Mouse (Mus musculus): Measurements from ENCODE around the gene Adam12.

Adam12 gene

GRCm38 (mm10) chr7:134230708-134231107 lies 1.2 kb downstream of the Adam12 start:
- no peaks in the 10 kb centered on the region for H3K36me3 ChIP-seq (ENCODE audit: insufficient read depth, low read length)
- H3K4me3 ChIP-seq (replicated peaks; ENCODE audit: low read length) = no peak overlapping the region
- TF ChIP-seq POU5F1 (IDR thresholded peaks at IDR 0.05; ENCODE audit: borderline replicate concordance, low read length) (no peak), NANOG (IDR thresholded peaks at IDR 0.05; ENCODE audit: borderline replicate concordance, low read length) (no peak), CTCF (conservative IDR thresholded peaks at IDR 0.05; ENCODE audit: low read length) (no peak)
- peaks cover 44% of the 10 kb centered on the region for H3K27me3 ChIP-seq (ENCODE audit: insufficient read depth, low read length)
- no peaks in the 10 kb centered on the region for H3K9me3 ChIP-seq (ENCODE audit: low read length)
- H3K4me1 ChIP-seq (replicated peaks; ENCODE audit: low read depth, low read length) = peaks cover 2% of the 10 kb centered on the region; the same call in 1 of the 2 replicates

DNA sequence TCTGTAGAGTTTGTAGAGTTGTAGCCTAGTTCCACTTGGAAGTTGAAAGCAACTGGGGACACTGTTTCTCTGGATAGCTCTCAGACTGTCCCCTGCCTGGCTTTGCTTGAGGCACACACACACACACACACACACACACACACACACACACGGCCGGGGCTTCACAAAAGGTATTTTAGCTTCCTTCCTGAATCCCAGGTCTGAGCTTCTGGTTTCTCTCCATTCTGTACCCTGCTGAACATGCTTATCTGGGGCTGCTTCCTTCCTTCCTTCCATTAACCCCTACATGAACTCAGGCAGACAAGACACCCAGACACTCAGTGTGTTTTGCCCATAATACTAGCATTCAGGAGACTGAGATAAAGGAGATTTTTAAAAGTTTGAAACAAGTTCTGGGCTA lies 2.0 kb downstream of the Adam12 start:
- H3K4me1 ChIP-seq (replicated peaks; ENCODE audit: low read depth, low read length) = peaks cover 6% of the 10 kb centered on the region
- no peaks in the 10 kb centered on the region for H3K9me3 ChIP-seq (ENCODE audit: low read length)
- peaks cover 52% of the 10 kb centered on the region for H3K27me3 ChIP-seq (ENCODE audit: insufficient read depth, low read length)
- TF ChIP-seq CTCF (conservative IDR thresholded peaks at IDR 0.05; ENCODE audit: low read length) = no peak
- no peak for TF ChIP-seq NANOG (IDR thresholded peaks at IDR 0.05; ENCODE audit: borderline replicate concordance, low read length)
- TF ChIP-seq POU5F1 (IDR thresholded peaks at IDR 0.05; ENCODE audit: borderline replicate concordance, low read length) = no peak
- no peak overlapping the region for H3K4me3 ChIP-seq (replicated peaks; ENCODE audit: low read length)
- H3K36me3 ChIP-seq (ENCODE audit: insufficient read depth, low read length) = no peaks in the 10 kb centered on the region

- peaks cover 13% of the 10 kb centered on the region for H3K4me1 ChIP-seq (replicated peaks; ENCODE audit: low read depth, low read length)
- no peak for TF ChIP-seq CTCF (conservative IDR thresholded peaks at IDR 0.05; ENCODE audit: low read length)
- no peak for TF ChIP-seq NANOG (IDR thresholded peaks at IDR 0.05; ENCODE audit: borderline replicate concordance, low read length)
- TF ChIP-seq POU5F1 (IDR thresholded peaks at IDR 0.05; ENCODE audit: borderline replicate concordance, low read length) = no peak
- no peaks in the 10 kb centered on the region for H3K36me3 ChIP-seq (ENCODE audit: insufficient read depth, low read length)
- peaks cover 63% of the 10 kb centered on the region for H3K27me3 ChIP-seq (ENCODE audit: insufficient read depth, low read length)
- no peak overlapping the region for H3K4me3 ChIP-seq (replicated peaks; ENCODE audit: low read length)
- no peaks in the 10 kb centered on the region for H3K9me3 ChIP-seq (ENCODE audit: low read length)
These were observed 4.0 kb downstream of the Adam12 start for GRCm38 (mm10) chr7:134227773-134228455.

DNA sequence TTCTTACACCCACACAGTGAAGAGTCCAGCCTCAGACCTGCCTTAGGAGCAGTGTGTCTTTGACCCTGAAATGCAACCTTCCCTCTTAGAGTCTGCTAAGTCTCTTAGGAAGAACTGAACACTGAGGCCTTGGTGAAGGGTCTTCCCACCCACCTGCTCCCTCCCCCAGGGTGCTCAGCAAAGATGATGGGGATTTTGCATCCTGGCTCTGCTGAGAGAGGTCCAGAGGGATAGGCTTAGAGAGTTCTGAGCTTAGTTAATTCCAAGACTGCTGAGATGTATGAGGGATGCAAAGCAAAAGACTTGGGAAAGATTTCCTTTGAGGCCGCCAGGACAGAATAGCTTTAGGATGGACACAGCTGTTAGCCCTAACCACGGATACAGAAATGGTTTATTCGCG lies 4.8 kb downstream of the Adam12 start:
- Histone ChIP-seq H3K4me1 (replicated peaks; ENCODE audit: low read depth, low read length) (peaks cover 13% of the 10 kb centered on the region), H3K27me3 (ENCODE audit: insufficient read depth, low read length) (peaks cover 70% of the 10 kb centered on the region), H3K9me3 (ENCODE audit: low read length) (no peaks in the 10 kb centered on the region), H3K36me3 (ENCODE audit: insufficient read depth, low read length) (no peaks in the 10 kb centered on the region), H3K4me3 (replicated peaks; ENCODE audit: low read length) (no peak overlapping the region)
- TF ChIP-seq NANOG (IDR thresholded peaks at IDR 0.05; ENCODE audit: borderline replicate concordance, low read length) (no peak), CTCF (conservative IDR thresholded peaks at IDR 0.05; ENCODE audit: low read length) (no peak)

- Histone ChIP-seq H3K36me3 (ENCODE audit: insufficient read depth, low read length) (no peaks in the 10 kb centered on the region), H3K9me3 (ENCODE audit: low read length) (no peaks in the 10 kb centered on the region), H3K4me1 (replicated peaks; ENCODE audit: low read depth, low read length) (peaks cover 13% of the 10 kb centered on the region), H3K4me3 (replicated peaks; ENCODE audit: low read length) (no peak overlapping the region), H3K27me3 (ENCODE audit: insufficient read depth, low read length) (peaks cover 70% of the 10 kb centered on the region)
- TF ChIP-seq POU5F1 (IDR thresholded peaks at IDR 0.05; ENCODE audit: borderline replicate concordance, low read length) = no peak
- TF ChIP-seq NANOG (IDR thresholded peaks at IDR 0.05; ENCODE audit: borderline replicate concordance, low read length) = no peak
- TF ChIP-seq CTCF (conservative IDR thresholded peaks at IDR 0.05; ENCODE audit: low read length) = no peak
These were observed 5.7 kb downstream of the Adam12 start for GRCm38 (mm10) chr7:134226231-134226630.

DNA sequence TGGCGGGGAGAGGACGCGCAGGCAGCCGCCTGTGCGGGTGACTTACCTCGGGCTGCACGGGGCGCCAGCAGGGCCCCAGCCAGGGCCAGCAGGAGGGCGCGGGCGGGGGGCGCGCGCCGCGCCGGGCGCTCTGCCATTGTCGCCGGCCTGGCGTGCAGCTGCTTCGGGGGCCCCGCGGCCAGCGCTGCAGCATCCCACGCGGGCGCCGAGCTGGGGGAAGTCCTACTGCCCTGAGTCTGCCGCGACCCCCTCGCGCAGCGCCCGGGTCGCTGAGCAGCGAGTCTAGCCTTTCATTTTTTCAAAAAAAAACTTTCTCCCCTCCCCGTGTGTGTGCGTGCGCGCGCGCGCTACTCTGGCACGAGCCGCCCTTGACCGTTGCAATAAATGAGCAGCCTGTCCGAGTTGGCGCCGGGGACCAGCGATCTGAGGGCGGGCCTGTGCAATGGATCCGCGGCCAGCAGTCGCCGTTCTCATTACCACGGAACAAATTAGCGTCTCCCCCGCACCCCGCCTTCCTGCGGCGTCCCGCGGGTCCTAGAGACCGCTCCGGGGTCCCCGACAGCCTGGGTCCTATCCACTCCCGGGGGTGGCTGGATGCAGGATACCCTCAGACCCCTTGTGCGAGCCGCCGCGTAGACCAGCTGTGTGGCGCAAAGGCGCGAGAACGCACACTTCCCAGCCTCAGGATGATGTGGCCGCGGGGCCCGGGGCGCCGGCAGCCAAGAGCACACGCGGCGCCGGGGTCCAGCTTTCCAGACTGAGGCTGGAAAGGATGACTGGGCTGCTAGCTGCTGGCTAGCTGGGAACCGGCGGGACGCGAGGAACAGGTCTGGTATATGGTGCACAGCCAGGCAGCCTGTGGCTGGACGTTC lies 7.0 kb downstream of the Adam12 start:
- no peaks in the 10 kb centered on the region for H3K36me3 ChIP-seq (ENCODE audit: insufficient read depth, low read length)
- H3K27me3 ChIP-seq (ENCODE audit: insufficient read depth, low read length) = peaks cover 61% of the 10 kb centered on the region
- no peaks in the 10 kb centered on the region for H3K9me3 ChIP-seq (ENCODE audit: low read length)
- no peak for TF ChIP-seq POU5F1 (IDR thresholded peaks at IDR 0.05; ENCODE audit: borderline replicate concordance, low read length)
- peaks cover 13% of the 10 kb centered on the region for H3K4me1 ChIP-seq (replicated peaks; ENCODE audit: low read depth, low read length)
- H3K4me3 ChIP-seq (replicated peaks; ENCODE audit: low read length) = peak overlapping the region; percentile 84

GRCm38 (mm10) chr7:134224421-134224740 lies 7.6 kb downstream of the Adam12 start:
- no peak for TF ChIP-seq CTCF (conservative IDR thresholded peaks at IDR 0.05; ENCODE audit: low read length)
- TF ChIP-seq NANOG (IDR thresholded peaks at IDR 0.05; ENCODE audit: borderline replicate concordance, low read length) = no peak
- no peak for TF ChIP-seq POU5F1 (IDR thresholded peaks at IDR 0.05; ENCODE audit: borderline replicate concordance, low read length)
- Histone ChIP-seq H3K9me3 (ENCODE audit: low read length) (no peaks in the 10 kb centered on the region), H3K4me1 (replicated peaks; ENCODE audit: low read depth, low read length) (peaks cover 13% of the 10 kb centered on the region), H3K4me3 (replicated peaks; ENCODE audit: low read length) (peak overlapping the region; percentile 84), H3K27me3 (ENCODE audit: insufficient read depth, low read length) (peaks cover 58% of the 10 kb centered on the region), H3K36me3 (ENCODE audit: insufficient read depth, low read length) (no peaks in the 10 kb centered on the region)

GRCm38 (mm10) chr7:134223444-134224161 lies 8.3 kb downstream of the Adam12 start:
- no peaks in the 10 kb centered on the region for H3K36me3 ChIP-seq (ENCODE audit: insufficient read depth, low read length)
- H3K4me3 ChIP-seq (replicated peaks; ENCODE audit: low read length) = peak overlapping the region; percentile 84
- H3K27me3 ChIP-seq (ENCODE audit: insufficient read depth, low read length) = peaks cover 54% of the 10 kb centered on the region
- no peaks in the 10 kb centered on the region for H3K9me3 ChIP-seq (ENCODE audit: low read length)
- no peak for TF ChIP-seq POU5F1 (IDR thresholded peaks at IDR 0.05; ENCODE audit: borderline replicate concordance, low read length)
- peak; percentile 83 for TF ChIP-seq CTCF (conservative IDR thresholded peaks at IDR 0.05; ENCODE audit: low read length)
- H3K4me1 ChIP-seq (replicated peaks; ENCODE audit: low read depth, low read length) = peaks cover 13% of the 10 kb centered on the region

All from E14TG2a.4 (cell line).